In the genomic region with DNA sequence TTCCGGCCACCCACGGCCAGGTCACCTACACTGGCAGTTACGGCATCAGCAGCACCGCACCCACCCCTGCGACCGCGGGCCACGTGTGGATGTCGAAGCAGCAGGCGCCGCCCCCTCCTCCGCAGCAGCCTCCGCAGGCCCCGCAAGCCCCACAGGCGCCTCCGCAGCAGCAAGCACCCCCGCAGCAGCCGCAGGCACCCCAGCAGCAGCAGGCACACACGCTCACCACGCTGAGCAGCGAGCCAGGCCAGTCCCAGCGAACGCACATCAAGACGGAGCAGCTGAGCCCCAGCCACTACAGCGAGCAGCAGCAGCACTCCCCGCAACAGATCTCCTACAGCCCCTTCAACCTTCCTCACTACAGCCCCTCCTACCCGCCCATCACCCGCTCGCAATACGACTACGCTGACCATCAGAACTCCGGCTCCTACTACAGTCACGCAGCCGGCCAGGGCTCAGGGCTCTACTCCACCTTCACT, we compare ENCODE assay signal across 8 mouse cellular contexts. TPM values are rescaled to one million over a fixed set of nuclear protein-coding genes. Genes with fewer than 3 reads are reported as not detected.
DNase-seq lines count a peak whose midpoint lies in the region; ATAC-seq and TF ChIP-seq lines count a peak whose summit lies in the region.

No protein-coding gene starts in this region.

- peaks cover 62% of the 10 kb centered on the region for H3K27me3 ChIP-seq in heart, embryonic 10.5 days (ENCODE audit: insufficient read depth, poor library complexity, severe bottlenecking)
- 0 out of 2 replicates have a peak, but pooled peaks cover 2% of the 10 kb centered on the region for H3K27me3 ChIP-seq in forebrain, embryonic 13.5 days
- H3K27me3 ChIP-seq in midbrain, postnatal 0 days (ENCODE audit: insufficient read depth, low read length) = peaks cover 9% of the 10 kb centered on the region; the same call in 1 of the 2 replicates

- H3K9me3 ChIP-seq in heart, embryonic 10.5 days = no peaks in the 10 kb centered on the region
- no peaks in the 10 kb centered on the region for H3K9me3 ChIP-seq in forebrain, embryonic 13.5 days (replicated peaks)
- no peaks in the 10 kb centered on the region for H3K9me3 ChIP-seq in midbrain, postnatal 0 days (ENCODE audit: low read length)

- WGBS in heart, embryonic 10.5 days = 1% methylated on average over 33 of the region's 34 CpGs
- 2% methylated on average over 33 of the region's 34 CpGs for WGBS in forebrain, embryonic 13.5 days
- WGBS in midbrain, postnatal 0 days = 6% methylated on average over 29 of the region's 34 CpGs

- H3K36me3 ChIP-seq in heart, embryonic 10.5 days = no peaks in the 10 kb centered on the region
- peaks cover 17% of the 10 kb centered on the region for H3K36me3 ChIP-seq in forebrain, embryonic 13.5 days (ENCODE audit: poor library complexity, severe bottlenecking)
- H3K36me3 ChIP-seq in midbrain, postnatal 0 days (ENCODE audit: insufficient read depth, low read length) = no peaks in the 10 kb centered on the region

- no peak for TF ChIP-seq CTCF in midbrain, postnatal 0 days (IDR thresholded peaks at IDR 0.05)

- H3K27ac ChIP-seq in heart, embryonic 10.5 days = peak overlapping the region; percentile 78
- H3K27ac ChIP-seq in forebrain, embryonic 13.5 days = peak overlapping the region; percentile 91
- peak overlapping the region; percentile 38; the same call in 1 of the 2 replicates for H3K27ac ChIP-seq in midbrain, postnatal 0 days (ENCODE audit: low read depth, low read length)

- peak overlapping the region; percentile 94 for H3K9ac ChIP-seq in forebrain, embryonic 13.5 days
- peak overlapping the region; percentile 64 for H3K9ac ChIP-seq in midbrain, postnatal 0 days (replicated peaks; ENCODE audit: low read length, poor library complexity, severe bottlenecking)

- H3K4me2 ChIP-seq in forebrain, embryonic 13.5 days = peak overlapping the region; percentile 96
- H3K4me2 ChIP-seq in midbrain, postnatal 0 days (ENCODE audit: low read depth, low read length, poor library complexity, severe bottlenecking) = peak overlapping the region; percentile 96

- DNase-seq in heart, embryonic 10.5 days (ENCODE audit: low spot score) = no peak
- DNase-seq in heart, postnatal 25 days (ENCODE audit: low spot score) = no peak
- DNase-seq in ES-CJ7 (ENCODE audit: low read depth, low spot score) = peak; percentile 66
- DNase-seq in left cerebral cortex, postnatal 25 days (ENCODE audit: low spot score in 2 of 2) = peak; percentile 31 to 43
- DNase-seq in midbrain, postnatal 0 days (ENCODE audit: low spot score) = peak; percentile 54
- DNase-seq in thymus, postnatal 36 days = no peak

- peaks cover 35% of the 10 kb centered on the region for H3K4me1 ChIP-seq in heart, embryonic 10.5 days
- peaks cover 54% of the 10 kb centered on the region for H3K4me1 ChIP-seq in forebrain, embryonic 13.5 days
- no peaks in the 10 kb centered on the region for H3K4me1 ChIP-seq in midbrain, postnatal 0 days (ENCODE audit: insufficient read depth, low read length)

- intact Hi-C loops in heart, postnatal 25 days (cut with DNase I) = loop anchor here (5.0 kb wide), 1 partner anchor 382 kb away; no protein-coding TSS in a partner anchor
- intact Hi-C loops in left cerebral cortex, postnatal 25 days (cut with DNase I) = loop anchor here (5.0 kb wide), 1 partner anchor 197 kb away; no protein-coding TSS in a partner anchor

- peak overlapping the region; percentile 73 for H3K4me3 ChIP-seq in heart, embryonic 10.5 days
- peak overlapping the region; percentile 89 for H3K4me3 ChIP-seq in forebrain, embryonic 13.5 days
- H3K4me3 ChIP-seq in midbrain, postnatal 0 days (ENCODE audit: low read depth, low read length) = peak overlapping the region; percentile 46

- ATAC-seq in forebrain, embryonic 13.5 days = peak; percentile 22
- ATAC-seq in midbrain, postnatal 0 days (ENCODE audit: low FRiP score) = no peak
- ATAC-seq in erythroid progenitor cell, adult 5-6 weeks (replicated peaks; ENCODE audit: low FRiP score, poor library complexity, severe bottlenecking) = no peak

RNA-seq across cellular contexts. Expression of gene Sox9, which starts 2.9 kb away (rescaled TPM):
- 40.6 and 56.9 TPM in 2 replicates for polyA plus RNA-seq in heart, embryonic 10.5 days (2016; fragmentation: Nextera tagmentation; extraction: Ambion mirVana)
- total RNA-seq in heart, postnatal 25 days (2021) = 1 to 10 TPM; 2.2 to 2.6 TPM
- 94.1 and 97.8 TPM in 2 replicates for polyA plus RNA-seq in forebrain, embryonic 13.5 days (2015; fragmentation: Nextera tagmentation; extraction: Ambion mirVana)
- 10 to 100 TPM; 25.7 to 25.9 TPM for total RNA-seq in left cerebral cortex, postnatal 25 days (2021)
- 10.4 TPM in 2 replicates for total RNA-seq in midbrain, postnatal 0 days (2014; rRNA removed)
- 35.4 and 36.5 TPM in 2 replicates for polyA plus RNA-seq in midbrain, postnatal 0 days (2015; fragmentation: Nextera tagmentation; extraction: Ambion mirVana)
- not detected in 2 replicates for total RNA-seq in erythroid progenitor cell, adult 5-6 weeks (2015; ENCODE audit: low replicate concordance)
- not detected in 2 replicates for total RNA-seq in erythroid progenitor cell, adult 5-6 weeks (2017; ENCODE audit: low replicate concordance)

Comparison
In these comparisons a context has a peak if more than half of its experiments do, and no peak if none do; other contexts are left out.
1. DNase-seq: peak in ES-CJ7 (single experiment), left cerebral cortex, postnatal 25 days (2 of 2) and midbrain, postnatal 0 days (single experiment); none in heart, embryonic 10.5 days (single experiment), heart, postnatal 25 days (single experiment) and thymus, postnatal 36 days (0 of 2).
2. H3K27ac ChIP-seq: peak in every context shown above with its lines; median percentile 91 in forebrain, embryonic 13.5 days; 78 in heart, embryonic 10.5 days; 38 in midbrain, postnatal 0 days.
3. Peak in every context shown above with its lines, with median percentiles within 50 percentile points of each other: H3K4me3 ChIP-seq.